Mouse (Mus musculus): Measurements from ENCODE around the gene Rpl6. TPM values are rescaled to one million over a fixed set of nuclear protein-coding genes. Genes with fewer than 3 reads are reported as not detected.
"Not testable (repeated sequence)": the region's sequence is repeated elsewhere in the genome, so short reads cannot be mapped to it uniquely, and the experiment has no call there.

Gene Rpl6
- polyA plus RNA-seq, 1 experiment from 2014 or later: 639 TPM

GRCm38 (mm10) chr5:121201739-121202138 lies 2.5 kb upstream of the Rpl6 start:
- no peak overlapping the region for H3K9ac ChIP-seq
- no peak overlapping the region for H3K4me3 ChIP-seq (replicated peaks)
- WGBS: 51% methylated on average over 3 of the region's 3 CpGs
- no peak for ATAC-seq (replicated peaks; ENCODE audit: low FRiP score)
- H3K4me1 ChIP-seq: peaks cover 16% of the 10 kb centered on the region
- H3K4me2 ChIP-seq: no peak overlapping the region
- peaks cover 13% of the 10 kb centered on the region for H3K36me3 ChIP-seq
- no peak overlapping the region for H3K27ac ChIP-seq
- H3K9me3 ChIP-seq (replicated peaks): no peaks in the 10 kb centered on the region
- peaks cover 4% of the 10 kb centered on the region; the same call in 1 of the 2 replicates for H3K27me3 ChIP-seq

GRCm38 (mm10) chr5:121202467-121202866 lies 1.8 kb upstream of the Rpl6 start:
- H3K4me1 ChIP-seq: peaks cover 22% of the 10 kb centered on the region
- WGBS: 88% methylated on average over 1 of the region's 1 CpGs
- H3K27me3 ChIP-seq: peaks cover 4% of the 10 kb centered on the region; the same call in 1 of the 2 replicates
- no peak overlapping the region for H3K4me3 ChIP-seq (replicated peaks)
- H3K36me3 ChIP-seq: peaks cover 20% of the 10 kb centered on the region
- no peak overlapping the region for H3K9ac ChIP-seq
- no peaks in the 10 kb centered on the region for H3K9me3 ChIP-seq (replicated peaks)
- ATAC-seq (replicated peaks; ENCODE audit: low FRiP score): no peak
- no peak overlapping the region for H3K27ac ChIP-seq
- no peak overlapping the region for H3K4me2 ChIP-seq

- not testable (repeated sequence) for ATAC-seq (replicated peaks; ENCODE audit: low FRiP score); H3K27me3 ChIP-seq; H3K27ac ChIP-seq; H3K9me3 ChIP-seq (replicated peaks)
- peak overlapping the region; percentile 96 for H3K4me3 ChIP-seq (replicated peaks)
- H3K4me2 ChIP-seq: peak overlapping the region; percentile 70
- peaks cover 29% of the 10 kb centered on the region for H3K4me1 ChIP-seq
- H3K36me3 ChIP-seq: peaks cover 52% of the 10 kb centered on the region
- H3K9ac ChIP-seq: peak overlapping the region; percentile 98
- 68% methylated on average over 8 of the region's 10 CpGs for WGBS
Observed at GRCm38 (mm10) chr5:121205537-121206130, 1.4 kb downstream of the Rpl6 start.

- H3K9ac ChIP-seq: peak overlapping the region; percentile 98
- no peak for ATAC-seq (replicated peaks; ENCODE audit: low FRiP score)
- H3K27ac ChIP-seq: no peak overlapping the region
- peaks cover 29% of the 10 kb centered on the region for H3K4me1 ChIP-seq
- H3K9me3 ChIP-seq (replicated peaks): no peaks in the 10 kb centered on the region
- 65% methylated on average over 9 of the region's 9 CpGs for WGBS
- H3K4me3 ChIP-seq (replicated peaks): peak overlapping the region; percentile 96
- peak overlapping the region; percentile 70 for H3K4me2 ChIP-seq
- no peaks in the 10 kb centered on the region for H3K27me3 ChIP-seq
- H3K36me3 ChIP-seq: peaks cover 61% of the 10 kb centered on the region
Observed at GRCm38 (mm10) chr5:121206540-121206939, 2.3 kb downstream of the Rpl6 start.

GRCm38 (mm10) chr5:121206984-121207383 lies 2.7 kb downstream of the Rpl6 start:
- ATAC-seq (replicated peaks; ENCODE audit: low FRiP score): no peak
- peaks cover 65% of the 10 kb centered on the region for H3K36me3 ChIP-seq

GRCm38 (mm10) chr5:121209755-121210600 lies 5.7 kb downstream of the Rpl6 start:
- no peaks in the 10 kb centered on the region for H3K9me3 ChIP-seq (replicated peaks)
- no peaks in the 10 kb centered on the region for H3K27me3 ChIP-seq
- H3K36me3 ChIP-seq: peaks cover 78% of the 10 kb centered on the region
- peaks cover 27% of the 10 kb centered on the region for H3K4me1 ChIP-seq
- H3K4me3 ChIP-seq (replicated peaks): no peak overlapping the region
- H3K4me2 ChIP-seq: no peak overlapping the region
- no peak overlapping the region for H3K9ac ChIP-seq
- 90% methylated on average over 9 of the region's 9 CpGs for WGBS
- ATAC-seq (replicated peaks; ENCODE audit: low FRiP score): no peak
- no peak overlapping the region for H3K27ac ChIP-seq

More at GRCm38 (mm10) chr5:121206984-121207383, 2.7 kb downstream of the Rpl6 start:
- Histone ChIP-seq H3K4me2 (peak overlapping the region; percentile 70), H3K27me3 (no peaks in the 10 kb centered on the region), H3K9ac (no peak overlapping the region), H3K4me3 (replicated peaks) (peak overlapping the region; percentile 96; the same call in 1 of the 2 replicates), H3K4me1 (peaks cover 29% of the 10 kb centered on the region), H3K27ac (no peak overlapping the region), H3K9me3 (replicated peaks) (no peaks in the 10 kb centered on the region)
- WGBS: 63% methylated on average over 3 of the region's 3 CpGs

GRCm38 (mm10) chr5:121210601-121210924 lies 6.3 kb downstream of the Rpl6 start:
- no peak overlapping the region for H3K4me2 ChIP-seq
- no peak overlapping the region for H3K9ac ChIP-seq
- no peaks in the 10 kb centered on the region for H3K9me3 ChIP-seq (replicated peaks)
- WGBS: 92% methylated on average over 1 of the region's 1 CpGs
- H3K4me1 ChIP-seq: peaks cover 25% of the 10 kb centered on the region
- H3K36me3 ChIP-seq: peaks cover 77% of the 10 kb centered on the region
- no peak for ATAC-seq (replicated peaks; ENCODE audit: low FRiP score)
- no peak overlapping the region for H3K27ac ChIP-seq
- H3K4me3 ChIP-seq (replicated peaks): no peak overlapping the region
- no peaks in the 10 kb centered on the region for H3K27me3 ChIP-seq

- no peak for ATAC-seq (replicated peaks; ENCODE audit: low FRiP score)
- no peak overlapping the region for H3K4me2 ChIP-seq
- no peak overlapping the region for H3K9ac ChIP-seq
- H3K9me3 ChIP-seq (replicated peaks): no peaks in the 10 kb centered on the region
- H3K36me3 ChIP-seq: peaks cover 62% of the 10 kb centered on the region
- no peak overlapping the region for H3K4me3 ChIP-seq (replicated peaks)
- H3K27me3 ChIP-seq: no peaks in the 10 kb centered on the region
- 95% methylated on average over 6 of the region's 6 CpGs for WGBS
- H3K4me1 ChIP-seq: peaks cover 10% of the 10 kb centered on the region
- no peak overlapping the region for H3K27ac ChIP-seq
Observed at GRCm38 (mm10) chr5:121212108-121212507, 7.8 kb downstream of the Rpl6 start.

- Histone ChIP-seq H3K4me3 (replicated peaks) (no peak overlapping the region), H3K27ac (no peak overlapping the region), H3K36me3 (peaks cover 36% of the 10 kb centered on the region), H3K27me3 (no peaks in the 10 kb centered on the region), H3K9ac (no peak overlapping the region), H3K9me3 (replicated peaks) (no peaks in the 10 kb centered on the region), H3K4me2 (no peak overlapping the region), H3K4me1 (peaks cover 1% of the 10 kb centered on the region; the same call in 1 of the 2 replicates)
- ATAC-seq (replicated peaks; ENCODE audit: low FRiP score): no peak
- 52% methylated on average over 7 of the region's 7 CpGs for WGBS
Observed at GRCm38 (mm10) chr5:121214707-121215106, 10.4 kb downstream of the Rpl6 start.

- Histone ChIP-seq H3K4me3 (replicated peaks) (no peak overlapping the region), H3K4me2 (no peak overlapping the region), H3K27me3 (no peaks in the 10 kb centered on the region), H3K36me3 (peaks cover 27% of the 10 kb centered on the region), H3K9ac (no peak overlapping the region), H3K9me3 (replicated peaks) (no peaks in the 10 kb centered on the region), H3K27ac (no peak overlapping the region), H3K4me1 (peaks cover 4% of the 10 kb centered on the region; the same call in 1 of the 2 replicates)
- WGBS: 51% methylated on average over 13 of the region's 13 CpGs
- ATAC-seq (replicated peaks; ENCODE audit: low FRiP score): no peak; the same call in 1 of the 2 replicates
Observed at GRCm38 (mm10) chr5:121215380-121216125, 11.3 kb downstream of the Rpl6 start.

- Histone ChIP-seq H3K4me3 (replicated peaks) (no peak overlapping the region), H3K9me3 (replicated peaks) (no peaks in the 10 kb centered on the region), H3K27me3 (no peaks in the 10 kb centered on the region), H3K9ac (no peak overlapping the region), H3K27ac (no peak overlapping the region), H3K4me2 (no peak overlapping the region), H3K36me3 (peaks cover 22% of the 10 kb centered on the region), H3K4me1 (peaks cover 5% of the 10 kb centered on the region)
- peak; percentile 52 for ATAC-seq (replicated peaks; ENCODE audit: low FRiP score)
- 82% methylated on average over 12 of the region's 12 CpGs for WGBS
Observed at GRCm38 (mm10) chr5:121216126-121216446, 11.8 kb downstream of the Rpl6 start.
